Mouse (Mus musculus) lung, postnatal 0 days (tissue): ENCODE data around the gene Tbc1d5.

Experiments used
- CTCF ChIP-seq: IDR thresholded peaks from 2 replicates; pipeline ENCODE4 v1.5.1; 2016; ENCODE audit warnings: antibody characterized with exemption, mild to moderate bottlenecking
- EP300 ChIP-seq: IDR thresholded peaks from 2 replicates; pipeline ENCODE4 v1.6.1; 2016; ENCODE audit warnings: antibody characterized with exemption, mild to moderate bottlenecking, control low read depth

- TF ChIP-seq CTCF (no peak), EP300 (no peak)
Observed at GRCm38 (mm10) chr17:50908568-50909335, 270.4 kb downstream of the Tbc1d5 start.
